ENCODE assay signal across 11 mouse cellular contexts in genomic region chr19:10425484-10426270, GRCm38 (mm10). TPM values are rescaled to one million over a fixed set of nuclear protein-coding genes. Genes with fewer than 3 reads are reported as not detected.
A peak's percentile ranks its signal among the peaks of the same experiment; 100 is the strongest.
DNase-seq lines count a peak whose midpoint lies in the region; ATAC-seq lines count a peak whose summit lies in the region.
"Had no signal": no experiment of that assay in that cellular context is flagged by ENCODE, and none has a peak within 500 bp of the region (broad histone marks: within the 10 kb centered on the region; RNA-seq: fewer than 3 reads in every experiment).

No protein-coding gene starts in this region.

- H3K4me2 ChIP-seq in intestine, embryonic 14.5 days (ENCODE audit: low read length), result no peak overlapping the region; the same call in 1 of the 2 replicates
- no peak overlapping the region for H3K4me2 ChIP-seq in intestine, embryonic 15.5 days (replicated peaks)
- peak overlapping the region; percentile 39 for H3K4me2 ChIP-seq in neural tube, embryonic 12.5 days (replicated peaks)
- H3K4me2 ChIP-seq in limb, embryonic 13.5 days (replicated peaks), result peak overlapping the region; percentile 19
- H3K4me2 ChIP-seq: heart, embryonic 15.5 days; liver, embryonic 13.5 days had no signal

- H3K27me3 ChIP-seq in intestine, embryonic 14.5 days (replicated peaks; ENCODE audit: control insufficient read depth, insufficient read depth, low read length), result no peaks in the 10 kb centered on the region
- no peaks in the 10 kb centered on the region for H3K27me3 ChIP-seq in intestine, embryonic 15.5 days (replicated peaks)
- peaks cover 12% of the 10 kb centered on the region for H3K27me3 ChIP-seq in neural tube, embryonic 12.5 days (replicated peaks)
- H3K27me3 ChIP-seq in limb, embryonic 13.5 days, result peaks cover 52% of the 10 kb centered on the region

- 38% methylated on average over 13 of the region's 13 CpGs for WGBS in intestine, embryonic 14.5 days
- WGBS in intestine, embryonic 15.5 days, result 55% methylated on average over 13 of the region's 13 CpGs
- WGBS in neural tube, embryonic 12.5 days, result 28% methylated on average over 13 of the region's 13 CpGs
- 24% methylated on average over 13 of the region's 13 CpGs for WGBS in limb, embryonic 13.5 days

- H3K4me1 ChIP-seq in intestine, embryonic 14.5 days (replicated peaks; ENCODE audit: control insufficient read depth, insufficient read depth, low read length), result peaks cover 53% of the 10 kb centered on the region
- H3K4me1 ChIP-seq in intestine, embryonic 15.5 days (replicated peaks), result peaks cover 62% of the 10 kb centered on the region
- peaks cover 57% of the 10 kb centered on the region for H3K4me1 ChIP-seq in neural tube, embryonic 12.5 days
- H3K4me1 ChIP-seq in limb, embryonic 13.5 days, result peaks cover 69% of the 10 kb centered on the region

- peak overlapping the region; percentile 64 for H3K27ac ChIP-seq in intestine, embryonic 14.5 days (ENCODE audit: low read depth)
- H3K27ac ChIP-seq in intestine, embryonic 15.5 days, result no peak overlapping the region
- no peak overlapping the region for H3K27ac ChIP-seq in neural tube, embryonic 12.5 days
- H3K27ac ChIP-seq in limb, embryonic 13.5 days, result no peak overlapping the region
- H3K27ac ChIP-seq: heart, embryonic 15.5 days; liver, embryonic 13.5 days had no signal

- no peak overlapping the region for H3K9ac ChIP-seq in intestine, embryonic 14.5 days (ENCODE audit: low read length)
- H3K9ac ChIP-seq in intestine, embryonic 15.5 days, result no peak overlapping the region
- peak overlapping the region; percentile 26; the same call in 1 of the 2 replicates for H3K9ac ChIP-seq in neural tube, embryonic 12.5 days
- no peak overlapping the region for H3K9ac ChIP-seq in limb, embryonic 13.5 days
- H3K9ac ChIP-seq: heart, embryonic 15.5 days; liver, embryonic 13.5 days had no signal

- no peak overlapping the region for H3K4me3 ChIP-seq in intestine, embryonic 14.5 days (ENCODE audit: low read depth, low read length)
- no peak overlapping the region for H3K4me3 ChIP-seq in intestine, embryonic 15.5 days (replicated peaks)
- H3K4me3 ChIP-seq in neural tube, embryonic 12.5 days, result no peak overlapping the region
- no peak overlapping the region for H3K4me3 ChIP-seq in limb, embryonic 13.5 days
- H3K4me3 ChIP-seq: heart, embryonic 15.5 days; liver, embryonic 13.5 days had no signal

- DNase-seq in intestine, embryonic 14.5 days (ENCODE audit: low spot score), result no peak
- DNase-seq in neural tube, embryonic 10.5 days (ENCODE audit: extremely low spot score, low spot score), result no peak
- DNase-seq in frontal cortex, postnatal 25 days (ENCODE audit: low spot score in 2 of 2), result no peak
- no peak for DNase-seq in layer of hippocampus, postnatal 10 days (ENCODE audit: low spot score in 2 of 2)
- DNase-seq: layer of hippocampus, adult 9-11 months; liver, embryonic 13.5 days; lung, postnatal 4 days had no signal

- no peaks in the 10 kb centered on the region for H3K36me3 ChIP-seq in intestine, embryonic 14.5 days (ENCODE audit: control insufficient read depth, insufficient read depth, low read length)
- H3K36me3 ChIP-seq in intestine, embryonic 15.5 days, result no peaks in the 10 kb centered on the region
- no peaks in the 10 kb centered on the region for H3K36me3 ChIP-seq in neural tube, embryonic 12.5 days
- no peaks in the 10 kb centered on the region for H3K36me3 ChIP-seq in limb, embryonic 13.5 days
- H3K36me3 ChIP-seq: heart, embryonic 15.5 days; liver, embryonic 13.5 days had no signal

- ATAC-seq in intestine, embryonic 14.5 days (replicated peaks; ENCODE audit: low FRiP score, low TSS enrichment, low read depth), result peak; percentile 28; the same call in 1 of the 2 replicates
- no peak for ATAC-seq in intestine, embryonic 15.5 days
- peak; percentile 26; the same call in 1 of the 2 replicates for ATAC-seq in neural tube, embryonic 12.5 days (ENCODE audit: low FRiP score, low read depth)
- no peak for ATAC-seq in limb, embryonic 13.5 days (ENCODE audit: low FRiP score, low read depth)

- H3K9me3 ChIP-seq in intestine, embryonic 14.5 days (ENCODE audit: control insufficient read depth, low read length), result no peaks in the 10 kb centered on the region
- no peaks in the 10 kb centered on the region for H3K9me3 ChIP-seq in intestine, embryonic 15.5 days
- H3K9me3 ChIP-seq in neural tube, embryonic 12.5 days, result no peaks in the 10 kb centered on the region
- H3K9me3 ChIP-seq in limb, embryonic 13.5 days, result no peaks in the 10 kb centered on the region
- H3K9me3 ChIP-seq: heart, embryonic 15.5 days; liver, embryonic 13.5 days had no signal

RNA-seq across cellular contexts. Expression of gene Lrrc10b, which starts 31.6 kb away (rescaled TPM):
- 0.35 and 0.60 TPM in 2 replicates for polyA plus RNA-seq in intestine, embryonic 14.5 days (2014; fragmentation: Nextera tagmentation; extraction: Ambion mirVana)
- 0.56 and 0.62 TPM in 2 replicates for polyA plus RNA-seq in intestine, embryonic 15.5 days (2015; fragmentation: Nextera tagmentation; extraction: Ambion mirVana)
- 0.61 and 0.64 TPM in 2 replicates for polyA plus RNA-seq in neural tube, embryonic 12.5 days (2016; fragmentation: Nextera tagmentation; extraction: Ambion mirVana)
- polyA plus RNA-seq in limb, embryonic 13.5 days (2015; fragmentation: Nextera tagmentation; extraction: Ambion mirVana), result 0.25 and 0.37 TPM in 2 replicates
- 10 to 100 TPM; 27.4 to 28.0 TPM for total RNA-seq in layer of hippocampus, postnatal 10 days (2021)

RNA-seq across cellular contexts. Expression of gene Syt7, which starts 36.8 kb away (rescaled TPM):
- polyA plus RNA-seq in intestine, embryonic 14.5 days (2014; fragmentation: Nextera tagmentation; extraction: Ambion mirVana), result 1.5 TPM in 2 replicates
- polyA plus RNA-seq in intestine, embryonic 15.5 days (2015; fragmentation: Nextera tagmentation; extraction: Ambion mirVana), result 1.7 and 3.1 TPM in 2 replicates
- polyA plus RNA-seq in neural tube, embryonic 12.5 days (2016; fragmentation: Nextera tagmentation; extraction: Ambion mirVana), result 4.8 and 5.4 TPM in 2 replicates
- polyA plus RNA-seq in limb, embryonic 13.5 days (2015; fragmentation: Nextera tagmentation; extraction: Ambion mirVana), result 0.69 and 1.1 TPM in 2 replicates
- 100 to 1,000 TPM; 210 to 226 TPM for total RNA-seq in layer of hippocampus, postnatal 10 days (2021)

RNA-seq across cellular contexts. Expression of gene Ppp1r32, which starts 57.1 kb away (rescaled TPM):
- 0.14 TPM in 1 of 2 replicates, not detected in the other for polyA plus RNA-seq in intestine, embryonic 14.5 days (2014; fragmentation: Nextera tagmentation; extraction: Ambion mirVana)
- 0.68 and 1.4 TPM in 2 replicates for polyA plus RNA-seq in intestine, embryonic 15.5 days (2015; fragmentation: Nextera tagmentation; extraction: Ambion mirVana)
- 0.51 TPM in 1 of 2 replicates, not detected in the other for polyA plus RNA-seq in neural tube, embryonic 12.5 days (2016; fragmentation: Nextera tagmentation; extraction: Ambion mirVana)
- polyA plus RNA-seq in limb, embryonic 13.5 days (2015; fragmentation: Nextera tagmentation; extraction: Ambion mirVana), result not detected in 2 replicates
- total RNA-seq in layer of hippocampus, postnatal 10 days (2021), result 1 to 10 TPM; 1.9 to 4.7 TPM
- polyA plus RNA-seq: heart, embryonic 15.5 days; liver, embryonic 13.5 days had no signal

Comparison
In these comparisons a context has a peak if more than half of its experiments do, and no peak if none do; other contexts are left out.
1. ATAC-seq: peak in intestine, embryonic 14.5 days (single experiment) and neural tube, embryonic 12.5 days (single experiment); none in intestine, embryonic 15.5 days (single experiment) and limb, embryonic 13.5 days (single experiment).
2. H3K4me2 ChIP-seq: peak in neural tube, embryonic 12.5 days (single experiment) and limb, embryonic 13.5 days (single experiment); none in intestine, embryonic 14.5 days (single experiment) and intestine, embryonic 15.5 days (single experiment).